Mouse (Mus musculus): ENCODE measurements around the gene Nfia. TPM values are rescaled to one million over a fixed set of nuclear protein-coding genes. Genes with fewer than 3 reads are reported as not detected.

Gene Nfia
- polyA plus RNA-seq, 1 experiment from 2014 or later: 88.3 TPM

GRCm38 (mm10) chr4:98104911-98105702 lies 332.6 kb downstream of the Nfia start:
- Histone ChIP-seq H3K27me3 (replicated peaks; ENCODE audit: control insufficient read depth, insufficient read depth, low read length) (no peaks in the 10 kb centered on the region), H3K27ac (ENCODE audit: low read length) (no peak overlapping the region), H3K9ac (replicated peaks; ENCODE audit: low read depth, low read length) (no peak overlapping the region), H3K9me3 (ENCODE audit: control insufficient read depth, low read length) (no peaks in the 10 kb centered on the region), H3K4me1 (replicated peaks; ENCODE audit: control insufficient read depth, insufficient read depth, low read length) (peaks cover 51% of the 10 kb centered on the region), H3K4me3 (replicated peaks; ENCODE audit: low read length) (no peak overlapping the region), H3K4me2 (ENCODE audit: low read length) (no peak overlapping the region), H3K36me3 (ENCODE audit: control insufficient read depth, insufficient read depth) (no peaks in the 10 kb centered on the region)
- ATAC-seq: no peak
- WGBS: 64% methylated on average over 9 of the region's 9 CpGs

GRCm38 (mm10) chr4:98105971-98106370 lies 333.4 kb downstream of the Nfia start:
- no peak for ATAC-seq
- WGBS: 44% methylated on average over 6 of the region's 6 CpGs
- Histone ChIP-seq H3K4me3 (replicated peaks; ENCODE audit: low read length) (no peak overlapping the region), H3K27me3 (replicated peaks; ENCODE audit: control insufficient read depth, insufficient read depth, low read length) (no peaks in the 10 kb centered on the region), H3K27ac (ENCODE audit: low read length) (no peak overlapping the region), H3K9me3 (ENCODE audit: control insufficient read depth, low read length) (no peaks in the 10 kb centered on the region), H3K9ac (replicated peaks; ENCODE audit: low read depth, low read length) (no peak overlapping the region), H3K4me1 (replicated peaks; ENCODE audit: control insufficient read depth, insufficient read depth, low read length) (peaks cover 51% of the 10 kb centered on the region), H3K4me2 (ENCODE audit: low read length) (no peak overlapping the region), H3K36me3 (ENCODE audit: control insufficient read depth, insufficient read depth) (no peaks in the 10 kb centered on the region)

DNA sequence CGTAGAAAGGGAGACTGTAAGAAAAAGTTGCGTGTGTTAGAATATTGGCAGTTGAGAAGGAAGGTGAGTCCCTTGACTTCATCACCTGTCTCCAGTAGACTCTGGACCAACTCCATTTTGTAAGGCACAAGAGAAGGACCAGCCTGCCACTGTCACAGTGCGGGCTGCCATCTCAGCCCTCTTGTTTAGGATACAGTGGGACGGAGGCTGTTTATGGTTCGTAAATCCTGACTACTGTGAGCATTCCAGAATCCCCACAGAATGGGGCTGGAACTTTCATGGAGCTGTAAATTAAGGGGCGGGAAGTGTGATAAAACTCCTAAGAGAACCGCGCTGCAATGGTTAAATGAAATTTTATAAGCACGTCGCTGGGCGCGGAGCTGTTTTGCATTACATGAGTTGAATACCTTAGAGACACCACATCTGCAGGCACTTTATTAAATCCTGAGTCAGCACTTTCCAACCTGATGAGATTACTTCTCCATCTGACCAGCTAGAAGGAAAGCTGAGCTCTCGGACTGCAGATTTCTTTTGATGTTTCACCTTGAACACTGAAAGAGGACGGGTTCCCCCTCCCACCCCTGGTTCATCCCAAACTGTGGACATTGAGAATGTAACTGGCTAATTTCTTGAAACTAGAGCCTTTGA lies 334.0 kb downstream of the Nfia start:
- Histone ChIP-seq H3K9me3 (ENCODE audit: control insufficient read depth, low read length) (no peaks in the 10 kb centered on the region), H3K4me1 (replicated peaks; ENCODE audit: control insufficient read depth, insufficient read depth, low read length) (peaks cover 50% of the 10 kb centered on the region), H3K27me3 (replicated peaks; ENCODE audit: control insufficient read depth, insufficient read depth, low read length) (no peaks in the 10 kb centered on the region), H3K27ac (ENCODE audit: low read length) (peak overlapping the region; percentile 32; the same call in 1 of the 2 replicates), H3K9ac (replicated peaks; ENCODE audit: low read depth, low read length) (no peak overlapping the region), H3K36me3 (ENCODE audit: control insufficient read depth, insufficient read depth) (no peaks in the 10 kb centered on the region), H3K4me3 (replicated peaks; ENCODE audit: low read length) (no peak overlapping the region), H3K4me2 (ENCODE audit: low read length) (peak overlapping the region; percentile 13; the same call in 1 of the 2 replicates)
- ATAC-seq: no peak
- WGBS: 27% methylated on average over 14 of the region's 14 CpGs

DNA sequence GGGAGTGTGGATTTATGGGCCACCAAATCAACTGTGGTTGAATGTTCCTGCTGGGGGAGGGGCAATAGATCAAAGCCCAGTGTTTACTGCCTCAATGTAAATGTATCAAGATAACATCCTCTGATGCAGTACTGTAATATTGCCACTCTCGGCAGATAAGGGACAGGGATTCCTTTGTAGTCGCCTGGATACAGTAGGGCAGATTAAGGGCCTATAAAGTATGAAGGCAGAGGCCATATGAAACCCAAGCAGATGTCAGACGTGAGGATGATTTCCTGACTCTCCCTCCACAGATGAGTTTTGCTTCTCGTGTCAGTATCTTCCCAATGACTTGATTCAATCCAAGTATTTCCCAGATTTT lies 334.5 kb downstream of the Nfia start:
- H3K4me2 ChIP-seq (ENCODE audit: low read length): peak overlapping the region; percentile 13; the same call in 1 of the 2 replicates
- peaks cover 45% of the 10 kb centered on the region for H3K4me1 ChIP-seq (replicated peaks; ENCODE audit: control insufficient read depth, insufficient read depth, low read length)
- H3K9me3 ChIP-seq (ENCODE audit: control insufficient read depth, low read length): no peaks in the 10 kb centered on the region
- H3K36me3 ChIP-seq (ENCODE audit: control insufficient read depth, insufficient read depth): no peaks in the 10 kb centered on the region
- no peak overlapping the region for H3K4me3 ChIP-seq (replicated peaks; ENCODE audit: low read length)
- 8% methylated on average over 4 of the region's 4 CpGs for WGBS
- no peak overlapping the region for H3K9ac ChIP-seq (replicated peaks; ENCODE audit: low read depth, low read length)
- no peaks in the 10 kb centered on the region for H3K27me3 ChIP-seq (replicated peaks; ENCODE audit: control insufficient read depth, insufficient read depth, low read length)
- peak overlapping the region; percentile 58 for H3K27ac ChIP-seq (ENCODE audit: low read length)
- ATAC-seq: no peak

DNA sequence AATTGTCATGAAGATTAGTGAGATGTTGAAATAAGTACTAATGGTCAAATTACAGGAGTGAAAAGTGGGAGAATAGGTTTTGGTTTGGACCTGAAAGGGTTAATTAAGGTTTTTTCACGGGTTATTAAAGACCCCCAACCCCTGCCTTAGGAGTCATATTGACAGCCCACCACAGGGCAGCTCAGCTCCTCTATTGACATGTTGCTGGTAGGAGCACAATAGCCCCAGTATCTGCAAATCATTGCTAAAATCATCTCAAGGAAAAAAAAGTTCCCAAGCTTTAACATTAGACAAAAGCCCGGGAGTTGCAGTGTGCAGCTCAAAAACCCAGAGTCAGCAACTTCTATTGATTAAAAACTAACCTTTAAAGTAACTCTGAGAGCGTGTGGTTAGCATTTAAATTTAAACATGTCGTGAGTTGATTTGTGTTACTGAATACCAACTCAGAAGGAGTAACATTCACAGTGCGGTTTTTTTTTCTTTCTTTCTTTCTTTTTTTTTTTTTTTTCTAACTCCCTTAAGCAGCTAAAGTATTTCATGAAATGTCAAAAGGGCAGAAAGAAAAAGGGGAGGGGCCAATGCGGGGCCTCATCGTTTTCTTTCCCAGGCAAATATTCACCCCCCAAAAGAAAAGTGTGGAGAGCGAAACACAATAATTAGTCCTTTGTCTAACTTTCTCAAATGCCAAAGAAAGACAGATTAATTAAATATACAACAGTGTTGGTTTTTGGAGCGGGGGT lies 335.6 kb downstream of the Nfia start:
- Histone ChIP-seq H3K9me3 (ENCODE audit: control insufficient read depth, low read length) (no peaks in the 10 kb centered on the region), H3K4me3 (replicated peaks; ENCODE audit: low read length) (no peak overlapping the region), H3K9ac (replicated peaks; ENCODE audit: low read depth, low read length) (no peak overlapping the region), H3K27ac (ENCODE audit: low read length) (peak overlapping the region; percentile 80), H3K36me3 (ENCODE audit: control insufficient read depth, insufficient read depth) (no peaks in the 10 kb centered on the region), H3K4me1 (replicated peaks; ENCODE audit: control insufficient read depth, insufficient read depth, low read length) (peaks cover 38% of the 10 kb centered on the region), H3K27me3 (replicated peaks; ENCODE audit: control insufficient read depth, insufficient read depth, low read length) (no peaks in the 10 kb centered on the region), H3K4me2 (ENCODE audit: low read length) (peak overlapping the region; percentile 6; the same call in 1 of the 2 replicates)
- 2% methylated on average over 9 of the region's 9 CpGs for WGBS
- ATAC-seq: no peak

DNA sequence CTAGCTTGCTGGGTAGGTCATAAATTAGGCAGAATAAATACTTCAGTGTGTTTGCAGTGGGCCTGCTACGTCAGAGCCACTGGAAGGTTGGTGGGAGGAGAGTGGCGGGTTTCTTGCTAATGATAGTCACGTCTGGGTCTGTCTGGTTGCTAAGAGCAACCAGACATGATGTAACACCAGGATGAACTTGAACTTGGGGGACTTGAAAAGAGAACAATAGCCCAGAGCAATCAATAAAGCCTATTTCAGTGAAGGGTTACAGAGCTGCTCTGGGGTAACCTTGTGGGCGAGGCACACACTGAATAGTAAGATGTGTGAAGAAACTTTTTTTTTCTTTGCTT lies 336.1 kb downstream of the Nfia start:
- whole genome bisulfite sequencing: 0% methylated on average over 4 of the region's 4 CpGs

GRCm38 (mm10) chr4:98109064-98109463 lies 336.5 kb downstream of the Nfia start:
- Histone ChIP-seq H3K4me1 (replicated peaks; ENCODE audit: control insufficient read depth, insufficient read depth, low read length) (peaks cover 30% of the 10 kb centered on the region), H3K9me3 (ENCODE audit: control insufficient read depth, low read length) (no peaks in the 10 kb centered on the region), H3K4me3 (replicated peaks; ENCODE audit: low read length) (no peak overlapping the region), H3K27ac (ENCODE audit: low read length) (peak overlapping the region; percentile 80), H3K36me3 (ENCODE audit: control insufficient read depth, insufficient read depth) (no peaks in the 10 kb centered on the region), H3K9ac (replicated peaks; ENCODE audit: low read depth, low read length) (no peak overlapping the region; the same call in 1 of the 2 replicates), H3K4me2 (ENCODE audit: low read length) (no peak overlapping the region; the same call in 1 of the 2 replicates), H3K27me3 (replicated peaks; ENCODE audit: control insufficient read depth, insufficient read depth, low read length) (no peaks in the 10 kb centered on the region)
- 2% methylated on average over 7 of the region's 7 CpGs for WGBS
- peak; percentile 72 for ATAC-seq

More for the DNA sequence above, 336.1 kb downstream of the Nfia start:
- Histone ChIP-seq H3K4me2 (ENCODE audit: low read length) (peak overlapping the region; percentile 6; the same call in 1 of the 2 replicates), H3K9ac (replicated peaks; ENCODE audit: low read depth, low read length) (no peak overlapping the region), H3K27ac (ENCODE audit: low read length) (peak overlapping the region; percentile 80), H3K9me3 (ENCODE audit: control insufficient read depth, low read length) (no peaks in the 10 kb centered on the region), H3K36me3 (ENCODE audit: control insufficient read depth, insufficient read depth) (no peaks in the 10 kb centered on the region), H3K4me1 (replicated peaks; ENCODE audit: control insufficient read depth, insufficient read depth, low read length) (peaks cover 33% of the 10 kb centered on the region), H3K27me3 (replicated peaks; ENCODE audit: control insufficient read depth, insufficient read depth, low read length) (no peaks in the 10 kb centered on the region), H3K4me3 (replicated peaks; ENCODE audit: low read length) (no peak overlapping the region)
- peak; percentile 93 for ATAC-seq

- Histone ChIP-seq H3K4me1 (replicated peaks; ENCODE audit: control insufficient read depth, insufficient read depth, low read length) (peaks cover 30% of the 10 kb centered on the region), H3K9ac (replicated peaks; ENCODE audit: low read depth, low read length) (no peak overlapping the region), H3K4me3 (replicated peaks; ENCODE audit: low read length) (no peak overlapping the region), H3K27ac (ENCODE audit: low read length) (peak overlapping the region; percentile 44; the same call in 1 of the 2 replicates), H3K36me3 (ENCODE audit: control insufficient read depth, insufficient read depth) (no peaks in the 10 kb centered on the region), H3K9me3 (ENCODE audit: control insufficient read depth, low read length) (no peaks in the 10 kb centered on the region), H3K27me3 (replicated peaks; ENCODE audit: control insufficient read depth, insufficient read depth, low read length) (no peaks in the 10 kb centered on the region), H3K4me2 (ENCODE audit: low read length) (no peak overlapping the region)
- ATAC-seq: no peak
- 60% methylated on average over 4 of the region's 4 CpGs for WGBS
Observed at GRCm38 (mm10) chr4:98109911-98110310, 337.4 kb downstream of the Nfia start.
